Mouse (Mus musculus) MEL (cell line): ENCODE data around the gene Kctd11. TPM values are rescaled to one million over a fixed set of nuclear protein-coding genes. Genes with fewer than 3 reads are reported as not detected.

Source experiments
- DNase-seq: peaks from one replicate; pipeline ENCODE4 v3.0.0; 2011; ENCODE audit warnings: low read depth, low spot score
- H3K27ac ChIP-seq: 2 replicates; pipeline ENCODE4 v1.5.1; 2012; ENCODE audit warnings: low read depth, mild to moderate bottlenecking, control low read depth, low read length, moderate library complexity; ENCODE audit not compliant: control insufficient read depth
- H3K27me3 ChIP-seq, 2 experiments: fragments of 150-350 bp in 1 of 2; sonication (generic) in 1 of 2; 2 replicates each; pipeline ENCODE4 v1.6.1; 2012; ENCODE audit warnings: low read length in 2 of 2, mild to moderate bottlenecking in 2 of 2, improper control_type of control experiment in 1 of 2, moderate library complexity in 1 of 2; ENCODE audit not compliant: insufficient read depth in 2 of 2, control insufficient read depth in 1 of 2
- H3K36me3 ChIP-seq, 2 experiments: 2 replicates each; pipeline ENCODE4 v1.6.1; 2012 to 2014; ENCODE audit warnings: low read length in 2 of 2, improper control_type of control experiment in 1 of 2, inconsistent platforms in 1 of 2, mild to moderate bottlenecking in 1 of 2; ENCODE audit not compliant: insufficient read depth in 2 of 2, control insufficient read depth in 1 of 2
- H3K4me1 ChIP-seq, 2 experiments: fragments of 150-350 bp in 1 of 2; sonication (generic) in 1 of 2; 2 replicates each; pipeline ENCODE4 v1.6.1; 2012; ENCODE audit warnings: low read length in 2 of 2, improper control_type of control experiment in 1 of 2, mild to moderate bottlenecking in 1 of 2; ENCODE audit not compliant: insufficient read depth in 2 of 2, control insufficient read depth in 1 of 2
- H3K4me3 ChIP-seq, 2 experiments: fragments of 150-350 bp in 1 of 2; sonication (generic) in 1 of 2; 2 replicates each; pipeline ENCODE4 v1.5.1; 2012; ENCODE audit warnings: low read depth in 2 of 2, low read length in 2 of 2, mild to moderate bottlenecking in 2 of 2, moderate library complexity in 2 of 2, control low read depth in 1 of 2, improper control_type of control experiment in 1 of 2; ENCODE audit not compliant: control insufficient read depth in 1 of 2, insufficient read depth in 1 of 2
- H3K79me2 ChIP-seq: 2 replicates; pipeline ENCODE4 v1.6.1; 2012; ENCODE audit warnings: mild to moderate bottlenecking, low read length, moderate library complexity; ENCODE audit not compliant: control insufficient read depth, poor library complexity, insufficient read depth
- H3K9ac ChIP-seq: 2 replicates; pipeline ENCODE4 v1.6.1; 2012; ENCODE audit warnings: low read depth, mild to moderate bottlenecking, control low read depth, low read length, moderate library complexity; ENCODE audit not compliant: control insufficient read depth, poor library complexity, severe bottlenecking
- H3K9me3 ChIP-seq: fragments of 150-350 bp; sonication (generic); replicated peaks from 2 replicates; pipeline ENCODE4 v1.6.1; 2012; ENCODE audit warnings: mild to moderate bottlenecking, low read length, improper control_type of control experiment, moderate library complexity; ENCODE audit not compliant: insufficient read depth
- BHLHE40 ChIP-seq: IDR thresholded peaks from 2 replicates; pipeline ENCODE4 v1.6.1; 2012; ENCODE audit warnings: low read depth, mild to moderate bottlenecking, inconsistent platforms, low read length, improper control_type of control experiment, borderline replicate concordance
- E2F4 ChIP-seq: IDR thresholded peaks from 2 replicates; pipeline ENCODE4 v1.6.1; 2011; ENCODE audit warnings: low read depth, low read length, improper control_type of control experiment, borderline replicate concordance
- ELF1 ChIP-seq: IDR thresholded peaks from 2 replicates; pipeline ENCODE4 v1.6.1; 2014; ENCODE audit warnings: low read depth, mild to moderate bottlenecking, inconsistent platforms, low read length, improper control_type of control experiment, moderate library complexity
- ETS1 ChIP-seq: IDR thresholded peaks from 2 replicates; pipeline ENCODE4 v1.6.1; 2012; ENCODE audit warnings: low read depth, mild to moderate bottlenecking, inconsistent platforms, low read length, improper control_type of control experiment, moderate library complexity
- GATA1 ChIP-seq: IDR thresholded peaks from 2 replicates; pipeline ENCODE4 v1.6.1; 2011; ENCODE audit warnings: low read depth, low read length, improper control_type of control experiment
- JUND ChIP-seq: IDR thresholded peaks from 2 replicates; pipeline ENCODE4 v1.6.1; 2011; ENCODE audit warnings: low read depth, mild to moderate bottlenecking, improper control_type of control experiment, low read length
- KAT2A ChIP-seq: conservative IDR thresholded peaks from 2 replicates; pipeline ENCODE4 v1.6.1; 2012; ENCODE audit warnings: low read depth, low read length, improper control_type of control experiment, inconsistent platforms
- MAFK ChIP-seq: IDR thresholded peaks from 2 replicates; pipeline ENCODE4 v1.6.1; 2011; ENCODE audit warnings: low read depth, mild to moderate bottlenecking, low read length, improper control_type of control experiment, borderline replicate concordance
- MAZ ChIP-seq: IDR thresholded peaks from 2 replicates; pipeline ENCODE4 v1.6.1; 2012; ENCODE audit warnings: low read depth, mild to moderate bottlenecking, inconsistent platforms, low read length, improper control_type of control experiment
- MEF2A ChIP-seq: IDR thresholded peaks from 2 replicates; pipeline ENCODE4 v1.6.1; 2014; ENCODE audit warnings: low read depth, mild to moderate bottlenecking, inconsistent platforms, low read length, improper control_type of control experiment; ENCODE audit not compliant: poor library complexity, insufficient replicate concordance, severe bottlenecking; ENCODE audit errors: extremely low read depth
- NELFE ChIP-seq: IDR thresholded peaks from 2 replicates; pipeline ENCODE4 v1.6.1; 2011; ENCODE audit warnings: low read depth, low read length, improper control_type of control experiment
- NRF1 ChIP-seq: IDR thresholded peaks from 2 replicates; pipeline ENCODE4 v1.6.1; 2014; ENCODE audit warnings: low read depth, mild to moderate bottlenecking, inconsistent platforms, low read length, improper control_type of control experiment, moderate library complexity; ENCODE audit not compliant: poor library complexity, insufficient read depth, severe bottlenecking
- RCOR1 ChIP-seq: IDR thresholded peaks from 2 replicates; pipeline ENCODE4 v1.6.1; 2012; ENCODE audit warnings: low read depth, mild to moderate bottlenecking, inconsistent platforms, low read length, improper control_type of control experiment
- SIN3A ChIP-seq: IDR thresholded peaks from 2 replicates; pipeline ENCODE4 v1.6.1; 2012; ENCODE audit warnings: low read length, improper control_type of control experiment, inconsistent platforms
- TAL1 ChIP-seq: IDR thresholded peaks from 2 replicates; pipeline ENCODE4 v1.6.1; 2012; ENCODE audit warnings: mild to moderate bottlenecking, inconsistent platforms, low read length, moderate library complexity, mixed read lengths
- UBTF ChIP-seq: IDR thresholded peaks from 2 replicates; pipeline ENCODE4 v1.6.1; 2012; ENCODE audit warnings: low read depth, mild to moderate bottlenecking, inconsistent platforms, low read length, improper control_type of control experiment, moderate library complexity, borderline replicate concordance; ENCODE audit not compliant: insufficient read depth
- USF1 ChIP-seq: IDR thresholded peaks from 2 replicates; pipeline ENCODE4 v1.6.1; 2014; ENCODE audit warnings: low read depth, mild to moderate bottlenecking, inconsistent platforms, low read length, improper control_type of control experiment, moderate library complexity
- ZC3H11A ChIP-seq: IDR thresholded peaks from 2 replicates; pipeline ENCODE4 v1.6.1; 2012; ENCODE audit warnings: low read depth, mild to moderate bottlenecking, inconsistent platforms, low read length, improper control_type of control experiment
- polyA plus RNA-seq, 2 experiments: library from polyadenylated mRNA; stranded (reverse) in 1 of 2; unstranded in 1 of 2; fragments of >175 nt in 1 of 2; fragments of >200 nt in 1 of 2; gene quantifications; 2 replicates each; pipeline versions ENCODE4 v1.2.1 to v1.2.4; 2012; ENCODE audit warnings: low replicate concordance in 2 of 2, low read depth in 1 of 2; ENCODE audit not compliant: insufficient read length in 2 of 2, insufficient read depth in 1 of 2, missing spikeins in 1 of 2
- total RNA-seq: library from RNA; depleted of rRNA; stranded (reverse); fragments of 300-350 nt; gene quantifications from 2 replicates; pipeline ENCODE4 v1.2.3, GENCODE M21; 2012

Gene Kctd11
- total and polyA plus RNA-seq, 3 experiments: 0.19 to 0.49 TPM; not detected in 1

GRCm38 (mm10) chr11:69904311-69904710 lies 23.1 kb upstream of the Kctd11 start:
- Histone ChIP-seq H3K27me3 (no peaks in the 10 kb centered on the region), H3K4me1 (peaks cover 0 to 12% of the 10 kb centered on the region in 2 experiments; a peak in 2 of 4 replicates), H3K9me3 (no peaks in the 10 kb centered on the region), H3K36me3 (peaks cover 3 to 13% of the 10 kb centered on the region in 2 experiments; a peak in 2 of 4 replicates), H3K9ac (no peak overlapping the region), H3K27ac (no peak overlapping the region), H3K4me3 (no peak overlapping the region), H3K79me2 (peaks cover 18% of the 10 kb centered on the region)
- no peak for TF ChIP-seq RCOR1
- no peak for TF ChIP-seq USF1
- no peak for TF ChIP-seq NRF1
- no peak for TF ChIP-seq JUND
- no peak for TF ChIP-seq ETS1
- no peak for TF ChIP-seq KAT2A
- TF ChIP-seq E2F4: no peak
- no peak for TF ChIP-seq NELFE
- TF ChIP-seq MAZ: no peak
- TF ChIP-seq ELF1: no peak
- TF ChIP-seq UBTF: no peak
- no peak for TF ChIP-seq GATA1
- no peak for DNase-seq

GRCm38 (mm10) chr11:69902972-69903371 lies 21.8 kb upstream of the Kctd11 start:
- Histone ChIP-seq H3K9me3 (no peaks in the 10 kb centered on the region), H3K4me1 (peaks cover 0 to 12% of the 10 kb centered on the region in 2 experiments; a peak in 2 of 4 replicates), H3K79me2 (peaks cover 18% of the 10 kb centered on the region), H3K9ac (peak overlapping the region; percentile 81), H3K27ac (no peak overlapping the region), H3K36me3 (peaks cover 3 to 12% of the 10 kb centered on the region in 2 experiments; a peak in 2 of 4 replicates), H3K27me3 (no peaks in the 10 kb centered on the region), H3K4me3 (peak overlapping the region; percentile 58 to 77)
- no peak for DNase-seq
- TF ChIP-seq SIN3A (no peak), ZC3H11A (no peak), USF1 (no peak), MEF2A (no peak), MAZ (no peak), TAL1 (no peak), MAFK (no peak), BHLHE40 (no peak), RCOR1 (no peak)
